Mouse (Mus musculus): ENCODE data around the gene Rassf10. TPM values are rescaled to one million over a fixed set of nuclear protein-coding genes. Genes with fewer than 3 reads are reported as not detected.

The Rassf10 gene
- 1.6 and 1.8 TPM in 2 replicates for polyA plus RNA-seq (2012; rRNA removed)

DNA sequence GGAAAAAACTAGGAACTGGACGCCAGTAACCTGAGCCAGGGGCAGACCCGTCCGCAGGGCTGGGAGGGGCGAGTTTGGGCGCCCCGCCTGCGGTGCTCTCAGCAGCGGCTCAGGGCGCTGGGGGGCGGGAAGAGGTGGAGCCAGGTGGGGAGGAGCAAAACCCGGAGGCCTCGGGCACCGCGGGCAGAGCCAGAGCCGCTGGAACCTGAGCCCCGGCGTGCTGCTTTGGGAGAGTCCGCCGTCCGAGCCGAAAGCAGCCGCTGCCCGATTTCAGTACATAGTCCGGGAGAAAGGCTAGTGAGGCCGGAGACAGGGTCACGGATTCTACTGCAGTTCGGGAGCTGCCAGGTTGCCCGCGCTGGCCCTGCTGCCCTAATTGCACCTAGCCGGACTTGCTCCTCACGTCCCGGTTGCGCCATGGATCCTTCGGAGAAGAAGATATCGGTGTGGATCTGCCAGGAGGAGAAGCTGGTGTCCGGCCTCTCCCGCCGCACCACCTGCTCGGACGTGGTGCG, at the start of gene Rassf10:
Gene Rassf10 (plus strand): TSS at position 186 of the 515 bp plus-strand sequence.

Measured in central nervous system, embryonic 18 days (tissue).